Mouse (Mus musculus): ENCODE data around the gene Necap2. TPM values are rescaled to one million over a fixed set of nuclear protein-coding genes. Genes with fewer than 3 reads are reported as not detected.
A peak's percentile ranks its signal among the peaks of the same experiment; 100 is the strongest.

Gene Necap2
- total RNA-seq, 1 experiment from 2014 or later: 103 TPM

DNA sequence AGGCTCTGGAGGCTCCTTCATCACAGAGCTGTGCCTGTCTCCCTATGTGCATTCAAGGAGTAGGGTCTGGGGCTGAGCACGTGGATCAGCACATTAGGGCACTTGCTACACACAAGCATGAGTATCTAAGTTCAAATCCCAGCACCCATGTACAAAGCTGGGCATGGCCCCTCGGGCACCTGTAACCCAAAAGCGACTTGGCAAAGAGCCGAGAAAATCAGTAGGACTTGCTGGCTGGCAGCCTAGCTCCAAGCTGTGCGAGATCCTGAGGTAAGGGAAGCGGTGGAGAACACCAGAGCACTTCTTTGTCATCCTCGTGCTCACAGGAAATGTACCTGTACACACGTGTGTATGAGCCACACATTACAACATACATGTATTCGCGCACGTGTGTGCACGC, 25.7 kb downstream of the Necap2 start:
- no peak for ATAC-seq (replicated peaks; ENCODE audit: insufficient number of reproducible peaks, low FRiP score, low TSS enrichment, poor library complexity, severe bottlenecking)

DNA sequence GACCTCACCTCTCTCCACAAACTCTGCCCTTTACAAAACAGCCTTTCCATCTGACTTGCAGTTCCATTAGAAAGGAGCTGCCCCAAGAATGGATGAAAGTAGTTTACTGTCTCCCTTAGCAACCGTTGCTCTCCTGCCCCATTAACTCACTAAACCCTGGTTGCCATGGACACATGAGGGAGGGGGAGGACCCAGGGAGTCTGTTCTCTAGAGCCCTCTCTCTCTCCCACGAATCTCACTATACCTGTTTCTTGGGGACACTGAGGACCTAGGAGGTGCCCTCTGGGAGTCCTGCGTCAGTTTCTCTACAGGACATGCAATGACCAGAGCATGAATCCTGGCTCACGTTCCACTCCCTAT, 28.7 kb downstream of the Necap2 start:
- no peak for ATAC-seq (replicated peaks; ENCODE audit: insufficient number of reproducible peaks, low FRiP score, low TSS enrichment, poor library complexity, severe bottlenecking)

DNA sequence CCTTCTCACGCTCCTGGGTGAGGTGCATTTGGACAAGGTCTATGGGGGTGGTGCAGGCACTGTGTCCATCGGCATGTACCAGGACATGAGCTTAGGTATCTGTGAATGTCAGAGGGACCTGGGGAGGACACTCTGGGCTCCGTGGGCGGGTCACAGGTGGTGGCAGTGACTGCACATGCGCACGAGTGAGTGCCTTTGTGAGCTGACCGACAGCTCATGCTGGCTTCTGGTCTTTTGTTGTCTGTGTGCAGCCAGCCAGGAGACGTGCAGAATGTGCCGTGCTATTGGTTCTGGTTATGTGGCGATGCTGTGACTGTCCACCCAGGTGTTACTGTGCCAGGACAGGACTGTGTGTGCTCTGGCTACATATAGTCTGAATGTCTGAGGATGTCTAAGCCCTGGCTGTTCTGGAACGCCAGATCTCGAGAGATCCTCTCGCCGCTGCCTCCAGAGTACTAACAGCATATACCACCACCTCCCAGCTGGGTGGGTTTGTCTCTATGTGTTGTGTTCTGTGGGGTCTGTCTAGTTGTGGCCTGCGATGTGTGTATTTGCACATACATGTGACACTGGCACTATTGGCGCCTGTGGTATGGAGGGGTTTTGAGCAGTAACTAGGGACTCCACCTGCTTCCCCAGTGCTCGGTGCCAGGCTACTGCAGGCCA, 29.2 kb downstream of the Necap2 start:
- no peak for ATAC-seq (replicated peaks; ENCODE audit: insufficient number of reproducible peaks, low FRiP score, low TSS enrichment, poor library complexity, severe bottlenecking)

DNA sequence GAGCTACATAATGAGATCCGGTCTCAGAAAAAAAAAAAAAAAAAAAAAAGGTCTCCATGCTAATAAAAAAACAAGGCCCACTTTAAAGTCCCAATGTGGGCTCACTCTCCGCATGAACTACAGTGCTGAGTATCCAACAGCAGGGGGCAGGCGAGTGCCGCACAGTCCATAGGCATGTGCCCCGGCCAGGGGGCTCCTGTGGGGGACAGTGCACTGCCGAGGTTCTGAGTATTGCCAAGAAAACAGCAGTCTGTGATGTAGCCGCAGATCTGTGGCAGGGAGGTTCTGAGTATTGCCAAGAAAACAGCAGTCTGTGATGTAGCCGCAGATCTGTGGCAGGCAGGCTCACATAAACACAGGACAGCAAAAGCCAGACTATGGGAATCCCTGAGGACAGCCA, 33.3 kb downstream of the Necap2 start:
- ATAC-seq (replicated peaks; ENCODE audit: insufficient number of reproducible peaks, low FRiP score, low TSS enrichment, poor library complexity, severe bottlenecking): 0 out of 2 replicates have a peak, but pooled peaks have one; percentile 48

DNA sequence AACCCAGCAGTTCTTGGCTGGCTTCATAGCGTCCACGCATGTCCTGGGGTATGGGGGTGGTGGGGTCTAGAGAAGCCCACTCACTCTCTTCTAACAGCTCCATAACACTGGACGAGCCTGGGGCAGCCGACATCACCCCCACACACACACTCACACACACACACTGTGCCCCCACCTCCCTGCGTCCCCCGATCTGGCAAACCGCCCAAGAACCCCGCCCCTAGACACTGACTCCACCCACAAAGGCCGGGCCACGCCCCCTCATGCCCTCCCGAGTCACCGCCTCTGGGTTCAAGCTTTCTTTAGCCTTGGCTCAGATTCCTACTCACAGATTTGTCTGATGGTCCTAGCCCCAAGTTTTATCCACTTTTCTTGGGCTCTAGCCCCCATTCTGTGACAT, 37.0 kb downstream of the Necap2 start:
- no peak for ATAC-seq (replicated peaks; ENCODE audit: insufficient number of reproducible peaks, low FRiP score, low TSS enrichment, poor library complexity, severe bottlenecking)

DNA sequence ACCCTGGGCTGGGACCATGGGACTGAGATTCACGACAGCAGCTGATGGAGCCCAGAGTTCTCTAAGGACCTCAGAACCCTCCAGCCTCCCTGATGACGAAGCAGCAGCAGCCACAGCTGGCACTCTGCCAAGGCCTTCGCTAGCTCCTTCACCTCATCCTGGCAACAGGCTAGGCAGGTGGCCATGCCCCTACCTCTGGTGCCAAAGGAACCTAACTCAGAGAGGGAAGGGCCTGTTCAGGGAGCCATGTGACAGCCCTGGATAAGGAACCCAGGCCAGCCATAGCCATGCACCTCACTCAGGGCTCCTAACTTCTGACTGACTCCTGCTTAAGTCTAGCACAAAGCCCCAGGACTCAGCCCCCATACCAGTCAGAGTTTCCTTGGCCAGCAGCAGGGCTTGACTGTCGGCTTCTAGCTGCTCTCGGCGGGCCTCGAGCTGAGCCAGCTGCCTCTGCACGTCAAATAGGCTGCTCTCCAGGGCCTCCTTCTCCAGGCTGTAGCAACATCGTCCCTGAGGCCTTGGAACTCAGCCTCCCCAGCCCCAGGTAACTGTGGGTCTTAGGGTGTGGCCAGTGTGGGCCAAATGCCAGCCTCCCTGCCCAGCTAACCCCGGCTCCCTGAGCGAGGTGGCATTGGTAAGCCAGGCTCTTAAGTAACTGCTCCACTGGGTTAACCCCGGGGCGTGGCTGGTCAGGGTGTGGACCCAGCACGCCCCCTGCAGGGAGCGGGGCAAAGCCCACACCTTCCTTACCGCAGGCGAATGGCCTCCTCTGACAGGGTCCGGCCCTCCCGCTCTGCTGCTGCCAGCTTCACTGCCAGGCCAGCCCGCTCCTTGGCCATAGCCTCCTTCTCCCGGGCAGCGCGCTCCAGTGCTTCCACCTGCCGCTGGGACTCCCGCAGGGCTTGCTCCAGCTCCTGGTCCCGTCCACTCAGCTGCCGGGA, 44.3 kb downstream of the Necap2 start:
- no peak for ATAC-seq (replicated peaks; ENCODE audit: insufficient number of reproducible peaks, low FRiP score, low TSS enrichment, poor library complexity, severe bottlenecking)

DNA sequence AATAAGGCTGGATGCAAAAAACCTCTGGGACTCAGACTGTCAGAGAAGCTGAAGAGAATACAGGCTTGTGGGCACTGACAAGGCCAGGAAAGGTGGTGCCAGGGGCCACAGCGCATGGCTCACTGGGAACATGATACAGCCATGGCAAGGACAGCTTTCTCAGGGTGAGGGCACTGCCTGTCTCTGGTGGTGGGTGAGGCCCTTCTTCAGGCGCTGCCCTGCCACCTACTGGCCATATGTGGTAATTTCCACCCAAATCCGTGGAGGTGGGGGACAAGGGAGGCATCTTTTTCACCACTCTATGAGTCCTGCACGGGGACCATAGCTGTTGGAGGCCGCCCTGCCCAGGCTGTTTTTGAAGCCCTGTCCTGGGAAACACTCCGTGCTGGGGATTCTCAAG, 46.4 kb downstream of the Necap2 start:
- ATAC-seq (replicated peaks; ENCODE audit: insufficient number of reproducible peaks, low FRiP score, low TSS enrichment, poor library complexity, severe bottlenecking): peak; percentile 85

DNA sequence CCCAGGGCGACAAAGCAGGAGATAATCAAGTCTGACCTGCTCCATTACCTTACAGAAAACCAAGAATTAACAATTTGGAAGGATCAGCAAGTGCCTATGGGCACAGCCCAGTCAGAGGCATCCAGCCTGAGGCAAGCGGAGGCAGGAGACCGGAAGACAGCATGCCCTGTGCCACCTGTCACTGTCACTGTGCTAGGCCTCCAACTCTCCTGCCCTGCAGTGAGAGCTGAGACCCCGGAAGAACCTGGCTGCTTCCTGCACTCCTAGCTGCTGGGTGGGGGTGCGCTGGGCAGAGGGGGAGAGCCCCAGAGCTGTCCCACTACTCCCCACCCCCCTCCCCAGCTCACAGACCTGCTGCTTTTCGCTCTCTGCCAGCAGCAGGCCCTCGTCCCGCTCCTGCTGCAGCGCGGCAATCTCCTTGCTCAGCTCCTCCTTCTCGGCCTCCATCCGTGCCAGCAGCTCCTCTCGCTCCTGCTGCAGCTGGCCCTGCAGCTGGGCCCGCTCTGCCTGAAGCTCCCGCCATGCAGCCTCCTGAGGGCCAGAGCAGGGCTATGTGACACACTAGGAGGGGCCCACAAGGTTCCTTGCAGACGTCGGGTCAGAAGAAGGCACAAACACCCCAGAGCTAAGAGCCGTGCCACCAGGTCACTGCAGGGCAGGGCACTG, 47.5 kb downstream of the Necap2 start:
- ATAC-seq (replicated peaks; ENCODE audit: insufficient number of reproducible peaks, low FRiP score, low TSS enrichment, poor library complexity, severe bottlenecking): no peak

DNA sequence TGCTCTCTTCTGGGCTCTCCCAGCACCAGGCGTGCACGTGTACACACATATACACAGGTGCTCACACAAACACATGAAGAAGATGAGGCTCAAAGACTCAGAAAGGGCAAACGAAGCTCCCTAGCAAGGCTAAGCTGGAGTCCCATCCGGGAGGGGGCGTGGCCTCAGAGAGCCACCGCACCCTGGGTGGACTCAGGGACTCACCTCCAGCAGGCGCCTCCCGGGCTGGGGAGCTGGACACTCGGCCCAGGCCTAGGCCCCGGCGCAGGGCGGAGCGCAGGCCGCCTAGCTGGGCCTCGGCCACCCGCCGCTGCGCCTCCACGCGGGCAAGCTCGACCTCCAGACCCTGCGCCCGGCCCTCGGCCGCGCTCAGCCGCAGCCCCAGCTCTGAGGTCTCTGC, 53.2 kb downstream of the Necap2 start:
- no peak for ATAC-seq (replicated peaks; ENCODE audit: insufficient number of reproducible peaks, low FRiP score, low TSS enrichment, poor library complexity, severe bottlenecking)

DNA sequence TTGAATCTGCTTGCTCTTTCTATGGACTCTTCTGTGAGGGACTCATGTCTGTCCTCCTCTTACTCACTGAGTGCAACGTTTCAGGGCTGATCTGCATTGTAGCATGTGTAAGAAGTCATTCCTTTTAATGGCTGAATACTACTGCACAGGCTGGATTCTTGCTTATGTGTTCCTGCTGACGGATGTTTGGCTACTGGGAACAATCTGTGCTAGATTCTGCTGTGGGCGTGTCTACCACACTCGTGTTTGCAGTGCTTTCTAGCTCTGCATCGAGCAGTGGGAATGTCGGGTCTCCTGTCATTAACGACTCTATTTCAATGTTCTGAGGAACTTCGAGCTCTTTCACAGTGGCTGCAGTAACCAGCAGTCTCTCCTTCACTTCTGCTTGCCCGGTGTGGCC, 54.1 kb downstream of the Necap2 start:
- no peak for ATAC-seq (replicated peaks; ENCODE audit: insufficient number of reproducible peaks, low FRiP score, low TSS enrichment, poor library complexity, severe bottlenecking)

DNA sequence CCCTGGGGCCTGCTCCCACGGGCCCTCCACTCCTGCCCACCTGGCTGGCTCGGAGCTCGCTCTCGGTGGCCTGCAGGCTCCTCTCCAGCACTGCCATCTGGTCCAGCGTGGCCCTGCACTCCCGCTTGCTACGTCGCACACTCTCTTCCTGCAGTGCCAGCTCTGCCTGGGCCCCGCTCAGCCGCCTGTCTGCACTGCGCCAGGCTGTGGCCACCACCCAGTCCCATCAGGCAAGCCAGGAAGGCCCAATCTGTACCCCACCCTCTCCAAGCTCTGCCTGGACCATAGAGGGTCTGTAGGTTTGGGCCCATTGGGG, 56.6 kb downstream of the Necap2 start:
- ATAC-seq (replicated peaks; ENCODE audit: insufficient number of reproducible peaks, low FRiP score, low TSS enrichment, poor library complexity, severe bottlenecking): no peak

DNA sequence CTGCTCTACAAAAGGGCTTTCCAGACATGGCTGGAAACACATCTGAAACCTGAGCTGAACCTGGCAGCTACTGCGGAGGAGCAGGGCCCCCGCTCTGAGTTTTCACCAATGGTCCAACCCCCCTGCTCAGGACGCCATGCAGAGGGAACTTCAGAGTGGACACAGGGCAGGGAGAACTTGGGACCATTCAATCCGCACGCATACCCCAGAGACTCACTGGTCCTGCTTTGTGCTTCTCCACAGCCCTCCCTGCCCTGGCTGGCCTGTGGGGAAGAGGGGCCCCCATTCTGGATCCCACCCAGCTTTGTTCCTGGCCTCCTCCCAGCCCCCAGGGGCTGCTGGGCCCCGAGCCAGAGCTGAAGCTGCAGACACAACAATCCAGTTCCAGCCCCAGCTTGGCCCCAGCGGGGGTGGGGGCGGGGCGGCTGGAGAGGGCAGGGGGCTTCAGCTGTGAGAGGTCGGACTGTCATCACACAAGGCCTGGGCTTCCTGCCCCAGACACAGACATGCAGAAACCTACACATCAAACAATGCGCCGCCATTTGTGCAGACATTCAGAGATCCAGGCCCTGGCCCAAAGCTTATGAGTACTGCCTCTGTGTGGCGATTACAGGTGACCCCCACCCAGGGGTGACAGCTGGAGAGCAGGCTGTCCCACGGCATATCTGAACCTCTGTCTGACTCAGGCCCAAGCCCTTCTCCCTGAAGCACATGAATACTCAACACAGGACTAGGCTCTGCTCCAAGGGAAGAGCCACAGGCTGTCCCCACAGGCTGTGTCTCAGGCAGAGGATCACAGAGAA, 57.1 kb downstream of the Necap2 start:
- no peak for ATAC-seq (replicated peaks; ENCODE audit: insufficient number of reproducible peaks, low FRiP score, low TSS enrichment, poor library complexity, severe bottlenecking)

DNA sequence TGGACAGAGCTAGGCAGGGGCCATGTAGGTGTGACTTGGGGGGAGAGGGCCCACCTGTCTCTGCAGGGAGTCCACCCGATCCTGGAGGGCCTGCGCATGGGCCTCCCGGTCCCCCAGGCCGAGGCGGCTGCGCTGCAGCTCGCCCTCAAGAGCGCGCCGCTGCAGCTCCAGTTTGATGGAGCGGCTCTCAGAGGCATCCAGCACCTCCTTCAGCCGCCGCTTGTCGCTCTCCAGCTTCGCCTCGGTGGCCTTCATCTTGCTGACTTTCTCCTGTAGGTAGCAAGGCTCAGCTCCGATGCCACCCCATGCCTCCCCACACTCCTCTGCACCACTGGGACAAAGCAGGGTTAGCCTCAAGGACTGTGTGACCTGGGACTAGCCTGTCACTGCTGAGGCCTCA, 57.9 kb downstream of the Necap2 start:
- no peak for ATAC-seq (replicated peaks; ENCODE audit: insufficient number of reproducible peaks, low FRiP score, low TSS enrichment, poor library complexity, severe bottlenecking)

DNA sequence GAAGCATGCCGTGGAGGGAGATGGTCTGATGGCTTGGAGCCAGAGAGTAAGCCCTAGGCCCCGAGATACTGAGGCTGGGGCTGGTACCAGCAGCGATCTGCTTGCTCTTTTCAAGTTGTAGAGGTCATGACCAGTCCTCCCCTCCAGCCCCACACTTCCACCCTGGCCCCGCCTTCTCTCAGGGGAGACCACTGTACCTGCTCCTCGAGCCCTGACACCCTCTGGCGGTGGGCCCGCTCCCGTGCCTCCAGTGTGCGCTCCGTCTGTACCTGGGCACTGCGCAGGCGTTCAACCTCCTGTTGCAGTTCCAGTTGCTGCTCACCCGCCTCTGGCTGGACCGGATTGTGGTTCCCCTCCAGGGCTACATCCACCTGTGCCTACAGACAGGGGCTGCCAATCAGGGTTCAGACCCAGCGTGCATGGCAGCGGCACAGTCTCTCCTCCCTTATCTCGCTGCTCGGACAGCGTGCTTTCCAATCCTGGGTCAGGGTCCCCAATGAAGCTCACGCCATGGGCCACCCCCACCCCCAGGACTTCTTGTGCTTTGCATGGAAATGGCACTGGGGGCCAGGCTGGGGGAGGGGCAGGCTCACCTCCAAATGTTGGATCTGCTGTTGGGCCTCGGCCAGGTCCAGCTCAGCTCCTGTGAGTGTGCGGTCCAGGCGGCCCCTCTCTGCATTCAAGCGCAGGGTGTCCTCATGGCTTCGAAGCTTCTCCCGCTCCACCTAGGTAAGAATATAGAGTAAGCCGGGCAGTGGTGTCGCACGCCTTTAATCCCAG, 60.3 kb downstream of the Necap2 start:
- ATAC-seq (replicated peaks; ENCODE audit: insufficient number of reproducible peaks, low FRiP score, low TSS enrichment, poor library complexity, severe bottlenecking): no peak

Other genes with a start within 250 kb of the Necap2 start
- 0.29 to 0.86 TPM in 2 of 3 replicates, not detected in the other for gene Padi1, start 232.6 kb downstream of the Necap2 start, total RNA-seq (2017)
- gene Padi2, start 172.0 kb downstream of the Necap2 start, total RNA-seq (2017): 41.3 to 73.2 TPM (median 47.7 TPM) in 3 replicates
- gene Sdhb, start 117.2 kb downstream of the Necap2 start, total RNA-seq (2017): 122 to 131 TPM (median 125 TPM) in 3 replicates
- gene Atp13a2, start 91.5 kb downstream of the Necap2 start, total RNA-seq (2017): 29.4 to 38.3 TPM (median 34.3 TPM) in 3 replicates
- gene Mfap2, start 67.9 kb downstream of the Necap2 start, total RNA-seq (2017): not detected in 3 replicates
- 4.8 to 12.1 TPM (median 8.5 TPM) in 3 replicates for gene Crocc, start 17.8 kb downstream of the Necap2 start, total RNA-seq (2017)
- gene Spata21, start 10.0 kb upstream of the Necap2 start, total RNA-seq (2017): not detected in 3 replicates
- gene Szrd1, start 61.4 kb upstream of the Necap2 start, total RNA-seq (2017): 35.3 to 47.0 TPM (median 43.5 TPM) in 3 replicates
- gene Fbxo42, start 69.6 kb upstream of the Necap2 start, total RNA-seq (2017): 5.0 to 11.5 TPM (median 5.5 TPM) in 3 replicates
- gene Rsg1, start 135.6 kb upstream of the Necap2 start, total RNA-seq (2017): 0.38 to 2.7 TPM in 2 of 3 replicates, not detected in the other
- not detected in 3 replicates for gene Arhgef19, start 161.1 kb upstream of the Necap2 start, total RNA-seq (2017)
- not detected in 3 replicates for gene Epha2, start 222.9 kb upstream of the Necap2 start, total RNA-seq (2017)